Mouse (Mus musculus): ENCODE results near the gene Cdh22.

DNA sequence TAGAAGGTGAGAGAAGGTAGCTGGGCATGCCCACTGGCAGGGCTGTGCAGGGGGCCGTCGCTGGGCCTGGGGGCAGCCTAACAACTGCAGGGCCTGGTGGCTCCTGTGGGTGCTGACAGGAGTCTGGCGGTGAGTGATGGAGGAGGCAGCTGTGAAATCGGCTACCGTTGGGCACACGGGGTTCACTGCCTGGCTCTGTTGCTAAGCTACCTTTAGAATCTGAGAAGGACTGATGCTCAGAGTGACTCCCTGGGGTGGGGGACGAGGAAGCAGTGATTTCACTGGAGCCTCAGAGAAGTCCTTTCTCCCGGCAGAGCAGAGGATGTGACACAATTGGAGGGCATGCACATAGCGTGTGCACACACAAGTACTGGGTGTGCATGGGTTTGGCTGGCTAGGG lies 57.7 kb downstream of the Cdh22 start:
- TF ChIP-seq CTCF (IDR thresholded peaks at IDR 0.05; ENCODE audit: borderline replicate concordance, extremely low read depth, insufficient read depth, insufficient read length), result no peak
- TF ChIP-seq POLR2A (IDR thresholded peaks at IDR 0.05; ENCODE audit: borderline replicate concordance, extremely low read depth, insufficient read depth, insufficient read length, poor library complexity, severe bottlenecking), result no peak

All from brain, embryonic 14.5 days (tissue).